Mouse (Mus musculus) right cerebral cortex, postnatal 36 days (tissue): ENCODE results near the gene Sprr2a2.
"Not testable (repeated sequence)": the region's sequence is repeated elsewhere in the genome, so short reads cannot be mapped to it uniquely, and the experiment has no call there.

ENCODE experiments used
- DNase-seq, 2 experiments: peaks; one replicate each; pipeline ENCODE4 v3.0.0; 2022; ENCODE audit warnings: low spot score in 2 of 2, mixed read lengths in 1 of 2

Gene Sprr2a2

DNA sequence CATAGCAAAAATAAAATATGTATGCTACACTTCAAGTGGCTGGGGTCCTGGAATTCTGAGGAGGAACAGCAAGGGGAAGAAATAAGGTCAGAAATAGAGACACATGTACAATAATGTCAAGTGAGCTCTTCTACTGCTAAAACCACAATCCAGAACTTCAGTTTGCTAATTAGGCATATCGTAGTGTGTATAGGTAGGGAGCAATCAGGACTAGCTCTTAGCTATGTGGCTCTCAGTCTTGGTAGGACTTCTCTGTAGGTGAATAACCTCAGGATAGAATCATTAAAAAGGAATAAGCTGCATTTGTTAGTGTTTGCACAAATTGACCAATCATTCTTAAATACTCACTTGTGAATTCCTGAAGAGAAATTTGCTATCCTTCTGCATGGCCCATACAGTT is 58.3 kb downstream of the Sprr2a2 start:
- not testable (repeated sequence) for DNase-seq

DNA sequence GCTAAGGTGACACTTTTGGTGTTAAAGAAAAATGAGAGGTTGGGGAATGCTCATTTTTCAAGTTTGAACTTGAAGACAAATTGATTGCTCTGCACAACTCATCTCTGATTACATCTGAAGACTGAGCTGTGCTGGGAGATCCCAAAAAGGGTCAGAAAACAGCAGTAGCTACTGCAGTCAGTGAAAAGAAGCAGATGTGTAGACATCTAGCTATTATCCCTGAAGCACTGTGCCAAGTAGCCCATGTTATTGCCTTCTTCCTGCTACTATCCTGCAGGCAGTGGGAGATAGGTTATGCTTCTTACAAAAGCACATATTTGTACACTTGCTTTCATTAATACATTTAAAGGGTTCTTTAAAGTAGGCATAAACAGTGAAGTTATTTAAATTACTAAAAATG is 63.9 kb downstream of the Sprr2a2 start:
- not testable (repeated sequence) for DNase-seq

DNA sequence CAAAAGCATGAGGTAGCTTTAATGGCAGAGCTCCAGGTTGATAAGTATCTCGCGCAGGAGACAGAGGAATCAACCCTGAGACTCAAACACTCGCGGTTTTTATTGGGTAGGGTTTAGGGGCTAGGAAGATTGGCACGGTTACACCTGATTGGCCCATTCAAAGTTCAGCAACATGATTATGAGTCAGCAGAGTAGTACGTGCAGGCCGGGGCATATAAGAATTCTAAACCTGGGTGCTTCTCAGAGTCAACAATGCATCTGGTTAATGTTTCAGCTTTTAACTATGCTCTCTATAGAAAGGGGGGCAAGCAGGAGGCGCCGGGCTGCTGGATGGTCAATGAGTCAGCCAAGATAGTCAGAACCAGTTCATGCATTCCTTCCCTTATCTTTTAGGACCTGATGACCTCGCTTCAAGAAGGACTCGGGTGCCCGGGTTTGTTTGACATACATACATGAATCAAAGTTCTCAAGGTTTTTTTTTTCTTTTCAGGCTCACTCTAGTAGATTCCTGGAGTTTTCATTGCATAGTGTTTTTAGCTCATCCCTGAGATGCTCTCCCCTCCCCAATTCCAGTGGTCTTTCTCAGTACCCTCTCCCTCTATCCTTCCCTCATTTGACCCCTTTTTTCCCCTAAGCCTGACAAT is 65.4 kb downstream of the Sprr2a2 start:
- not testable (repeated sequence) for DNase-seq

DNA sequence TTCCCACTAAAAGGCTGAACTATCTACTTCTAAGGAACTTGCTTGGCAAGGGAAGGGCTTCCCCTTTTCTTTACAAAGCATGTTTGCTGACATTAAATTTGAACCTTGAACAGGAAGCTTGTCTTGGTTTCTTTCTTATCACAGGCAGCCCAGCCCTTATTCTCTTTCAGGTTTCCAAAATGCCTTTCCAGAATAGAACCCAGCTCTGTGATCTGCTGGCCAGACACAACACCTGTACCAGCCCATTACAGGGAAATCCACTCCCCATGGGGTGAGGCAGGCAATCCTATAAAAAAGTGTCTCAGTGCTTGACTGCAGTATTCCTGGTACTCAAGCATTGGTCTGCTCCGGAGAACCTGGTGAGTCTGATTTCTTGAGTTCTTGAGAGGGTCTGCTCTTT is 69.4 kb downstream of the Sprr2a2 start, which contains the start of gene Sprr2a3:
TSS of gene Sprr2a3 (plus strand) at position 317 of the 400 bp plus-strand sequence.
- not testable (repeated sequence) for DNase-seq

DNA sequence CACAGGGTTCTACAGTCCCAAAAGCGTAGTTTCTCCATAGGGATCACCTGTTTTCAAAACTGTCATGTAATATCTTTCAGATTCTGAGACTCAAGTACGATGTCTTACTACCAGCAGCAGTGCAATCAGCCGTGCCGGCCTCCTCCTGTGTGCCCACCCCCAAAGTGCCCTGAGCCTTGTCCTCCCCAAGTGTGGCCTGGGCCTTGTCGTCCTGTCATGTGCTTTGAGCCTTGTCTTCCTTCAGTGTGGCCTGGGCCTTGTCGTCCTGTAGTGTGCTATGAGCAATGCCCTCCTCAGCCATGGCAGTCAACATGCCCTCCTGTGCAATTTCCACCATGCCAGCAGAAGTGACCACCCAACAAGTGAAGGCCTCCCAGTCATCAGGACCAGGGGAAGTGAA is 72.8 kb downstream of the Sprr2a2 start:
- DNase-seq: not testable (repeated sequence)
